Mouse (Mus musculus) E14TG2a.4 (cell line): ENCODE results near the gene Slc25a39.

Experiments
- CTCF ChIP-seq: conservative IDR thresholded peaks from 2 replicates; pipeline ENCODE4 v1.5.1; 2014; ENCODE audit warnings: low read length
- POU5F1 ChIP-seq: IDR thresholded peaks from 2 replicates; pipeline ENCODE4 v1.6.1; 2014; ENCODE audit warnings: low read length, borderline replicate concordance

- no peak for TF ChIP-seq CTCF
- TF ChIP-seq POU5F1, result no peak
Observed at GRCm38 (mm10) chr11:102361776-102362495, 45.8 kb downstream of the Slc25a39 start.
